Mouse (Mus musculus): ENCODE data around the gene Ctf1. TPM values are rescaled to one million over a fixed set of nuclear protein-coding genes. Genes with fewer than 3 reads are reported as not detected.

Ctf1 gene
- polyA plus RNA-seq, 1 experiment from 2014 or later, result 15.9 TPM

DNA sequence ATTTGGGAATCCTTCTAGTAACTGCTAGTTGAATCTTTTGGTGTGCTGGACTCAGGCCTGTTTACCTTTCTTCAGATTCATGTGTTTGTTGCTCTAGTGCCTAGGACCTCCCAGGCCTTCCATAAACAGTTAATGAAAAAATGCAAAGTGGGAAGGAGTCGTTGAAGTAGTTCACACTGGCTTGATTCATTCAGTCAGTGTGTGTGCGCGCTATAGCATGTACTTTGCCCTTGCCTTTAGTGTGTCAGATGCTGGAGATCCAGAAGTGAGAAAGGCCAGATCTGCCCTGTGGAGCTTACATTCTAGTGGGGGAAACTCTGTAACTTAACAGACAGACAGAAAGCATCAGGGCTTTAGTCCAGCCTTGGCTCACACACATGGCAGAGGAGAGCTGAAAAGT, 47.9 kb downstream of the Ctf1 start:
- 66% methylated on average over 3 of the region's 3 CpGs for WGBS
- Histone ChIP-seq H3K9ac (ENCODE audit: low read depth, low read length) (no peak overlapping the region), H3K27ac (no peak overlapping the region; the same call in 1 of the 2 replicates), H3K4me3 (replicated peaks; ENCODE audit: low read depth, low read length) (no peak overlapping the region), H3K36me3 (ENCODE audit: insufficient read depth, low read length) (peaks cover 27% of the 10 kb centered on the region), H3K27me3 (ENCODE audit: insufficient read depth, low read length) (no peaks in the 10 kb centered on the region), H3K4me1 (replicated peaks; ENCODE audit: insufficient read depth, low read length) (no peaks in the 10 kb centered on the region), H3K4me2 (ENCODE audit: low read length) (no peak overlapping the region), H3K9me3 (replicated peaks; ENCODE audit: low read length) (no peaks in the 10 kb centered on the region)
- TF ChIP-seq CTCF (IDR thresholded peaks at IDR 0.05; ENCODE audit: low read depth), result no peak
- DNase-seq (ENCODE audit: low spot score) (no peak), ATAC-seq (replicated peaks; ENCODE audit: low FRiP score, low read depth) (no peak)

DNA sequence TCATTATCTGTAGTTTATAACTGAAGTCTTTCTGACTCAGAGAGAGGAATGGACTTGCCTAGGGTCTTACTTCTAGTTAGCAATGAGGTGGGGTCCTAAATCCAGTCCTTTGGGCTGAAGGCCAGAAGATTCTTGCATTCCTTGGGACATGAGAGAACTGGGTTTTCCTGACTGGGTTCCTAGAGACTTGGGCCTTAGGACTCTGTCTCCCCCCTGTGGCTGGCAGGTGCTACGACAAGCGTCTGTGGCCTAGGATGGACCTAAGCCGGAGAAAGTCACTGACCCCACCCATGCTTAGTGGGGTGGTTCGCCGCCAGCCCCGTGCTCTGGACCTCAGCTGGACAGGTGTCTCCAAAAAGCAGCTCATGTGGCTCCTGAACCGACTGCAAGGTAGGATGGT, 48.5 kb downstream of the Ctf1 start:
- Histone ChIP-seq H3K4me3 (replicated peaks; ENCODE audit: low read depth, low read length) (no peak overlapping the region), H3K4me1 (replicated peaks; ENCODE audit: insufficient read depth, low read length) (no peaks in the 10 kb centered on the region), H3K9ac (ENCODE audit: low read depth, low read length) (peak overlapping the region; percentile 1; the same call in 1 of the 2 replicates), H3K27ac (no peak overlapping the region; the same call in 1 of the 2 replicates), H3K27me3 (ENCODE audit: insufficient read depth, low read length) (no peaks in the 10 kb centered on the region), H3K9me3 (replicated peaks; ENCODE audit: low read length) (no peaks in the 10 kb centered on the region), H3K4me2 (ENCODE audit: low read length) (no peak overlapping the region), H3K36me3 (ENCODE audit: insufficient read depth, low read length) (peaks cover 27% of the 10 kb centered on the region)
- peak; percentile 90 for DNase-seq (ENCODE audit: low spot score)
- ATAC-seq (replicated peaks; ENCODE audit: low FRiP score, low read depth), result peak; percentile 61
- TF ChIP-seq CTCF (IDR thresholded peaks at IDR 0.05; ENCODE audit: low read depth), result peak; percentile 97
- 28% methylated on average over 7 of the region's 7 CpGs for WGBS

DNA sequence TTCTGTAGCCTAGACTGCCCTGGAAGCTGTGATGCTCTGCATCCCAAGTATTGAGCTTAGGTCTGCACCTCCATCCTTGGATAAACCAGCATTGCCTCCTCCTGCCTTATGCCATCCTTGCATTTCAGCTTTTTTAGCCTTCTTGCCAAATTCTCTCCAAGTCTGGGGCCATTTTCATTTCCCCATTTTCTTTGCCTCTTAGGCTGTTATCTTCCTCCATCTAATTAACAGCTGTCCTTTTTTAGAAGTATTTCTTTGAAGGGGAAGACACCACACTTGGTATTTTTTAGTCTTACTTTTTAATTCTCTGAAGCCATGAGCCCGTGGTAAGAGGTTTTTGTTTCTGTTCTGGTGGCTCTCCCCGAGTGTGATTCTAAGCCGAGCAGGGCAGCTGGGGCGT, 51.1 kb downstream of the Ctf1 start:
- Histone ChIP-seq H3K9me3 (replicated peaks; ENCODE audit: low read length) (no peaks in the 10 kb centered on the region), H3K36me3 (ENCODE audit: insufficient read depth, low read length) (peaks cover 23% of the 10 kb centered on the region), H3K4me2 (ENCODE audit: low read length) (no peak overlapping the region), H3K9ac (ENCODE audit: low read depth, low read length) (no peak overlapping the region), H3K4me1 (replicated peaks; ENCODE audit: insufficient read depth, low read length) (no peaks in the 10 kb centered on the region), H3K4me3 (replicated peaks; ENCODE audit: low read depth, low read length) (no peak overlapping the region), H3K27ac (no peak overlapping the region), H3K27me3 (ENCODE audit: insufficient read depth, low read length) (no peaks in the 10 kb centered on the region)
- DNase-seq (ENCODE audit: low spot score) (no peak), ATAC-seq (replicated peaks; ENCODE audit: low FRiP score, low read depth) (no peak)
- no peak for TF ChIP-seq CTCF (IDR thresholded peaks at IDR 0.05; ENCODE audit: low read depth)
- 89% methylated on average over 4 of the region's 4 CpGs for WGBS

DNA sequence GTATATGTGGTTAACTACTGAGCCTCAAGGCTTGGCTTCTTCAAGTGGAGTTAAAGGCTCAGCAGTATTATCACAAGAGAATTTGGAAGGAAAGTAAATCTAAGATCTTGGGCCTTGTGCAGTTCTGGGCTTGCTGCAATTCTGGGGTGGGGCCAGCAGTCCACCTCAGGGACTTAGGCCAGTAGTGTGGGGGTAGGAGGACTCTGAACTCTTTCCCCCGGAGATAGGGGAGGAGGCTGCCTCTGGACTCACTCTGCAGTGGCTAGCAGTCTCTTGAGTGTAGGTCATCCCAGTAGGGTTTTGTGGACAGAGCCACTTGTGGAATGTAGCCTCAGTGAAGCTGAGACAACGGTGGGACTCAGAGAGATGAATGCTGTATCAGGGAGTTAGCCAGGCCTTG, 53.2 kb downstream of the Ctf1 start:
- Histone ChIP-seq H3K27me3 (ENCODE audit: insufficient read depth, low read length) (no peaks in the 10 kb centered on the region), H3K4me2 (ENCODE audit: low read length) (no peak overlapping the region), H3K27ac (no peak overlapping the region), H3K4me1 (replicated peaks; ENCODE audit: insufficient read depth, low read length) (peaks cover 4% of the 10 kb centered on the region; the same call in 1 of the 2 replicates), H3K9me3 (replicated peaks; ENCODE audit: low read length) (no peaks in the 10 kb centered on the region), H3K36me3 (ENCODE audit: insufficient read depth, low read length) (peaks cover 23% of the 10 kb centered on the region), H3K9ac (ENCODE audit: low read depth, low read length) (no peak overlapping the region), H3K4me3 (replicated peaks; ENCODE audit: low read depth, low read length) (no peak overlapping the region)
- 75% methylated on average over 2 of the region's 2 CpGs for WGBS
- DNase-seq (ENCODE audit: low spot score), result no peak
- TF ChIP-seq CTCF (IDR thresholded peaks at IDR 0.05; ENCODE audit: low read depth), result no peak
- ATAC-seq (replicated peaks; ENCODE audit: low FRiP score, low read depth), result no peak

DNA sequence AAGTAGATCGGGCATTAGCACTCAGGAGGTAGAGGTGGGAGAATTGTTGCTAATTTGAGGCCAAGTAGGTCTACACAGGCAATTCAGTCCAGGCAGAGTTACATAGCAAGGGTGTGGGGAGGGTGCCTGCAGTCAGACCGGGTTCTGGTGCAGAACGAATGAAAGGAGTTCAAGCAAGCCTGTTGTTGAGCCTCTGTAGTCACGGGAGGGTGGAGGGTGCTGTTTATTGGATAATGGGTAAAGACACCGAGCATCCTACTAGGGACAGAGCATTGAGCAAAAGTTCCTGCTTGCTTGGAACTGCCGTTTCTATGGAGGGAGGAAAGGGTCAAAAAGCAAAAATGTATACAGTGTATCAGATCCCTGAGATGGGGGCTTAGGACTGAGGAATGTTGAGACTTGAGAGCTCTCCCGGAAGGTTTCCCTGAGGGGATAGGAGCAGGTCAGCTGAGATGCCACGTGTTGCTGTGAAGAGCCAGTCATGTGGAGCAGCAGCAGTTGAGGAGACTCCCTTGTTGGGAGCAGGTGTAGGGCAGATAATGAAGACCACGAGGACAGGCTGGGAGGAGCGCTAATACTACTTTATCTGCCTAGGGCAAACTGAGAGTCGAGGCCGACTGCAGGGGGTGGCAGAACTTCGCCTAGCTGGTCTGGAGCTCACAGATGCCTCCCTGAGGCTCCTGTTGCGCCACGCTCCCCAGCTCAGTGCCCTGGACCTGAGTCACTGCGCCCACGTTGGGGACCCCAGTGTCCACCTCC, 54.5 kb downstream of the Ctf1 start:
- Histone ChIP-seq H3K4me1 (replicated peaks; ENCODE audit: insufficient read depth, low read length) (peaks cover 6% of the 10 kb centered on the region; the same call in 1 of the 2 replicates), H3K27ac (no peak overlapping the region), H3K9me3 (replicated peaks; ENCODE audit: low read length) (no peaks in the 10 kb centered on the region), H3K4me3 (replicated peaks; ENCODE audit: low read depth, low read length) (no peak overlapping the region), H3K27me3 (ENCODE audit: insufficient read depth, low read length) (no peaks in the 10 kb centered on the region), H3K9ac (ENCODE audit: low read depth, low read length) (no peak overlapping the region), H3K4me2 (ENCODE audit: low read length) (no peak overlapping the region), H3K36me3 (ENCODE audit: insufficient read depth, low read length) (peaks cover 23% of the 10 kb centered on the region)
- DNase-seq (ENCODE audit: low spot score) (no peak), ATAC-seq (replicated peaks; ENCODE audit: low FRiP score, low read depth) (no peak)
- WGBS, result 73% methylated on average over 17 of the region's 17 CpGs
- no peak for TF ChIP-seq CTCF (IDR thresholded peaks at IDR 0.05; ENCODE audit: low read depth)

MicroRNAs encoded within 50 kb of the gene (microRNA counts, 519-probe panel; counts per million panel counts)
- microRNA mmu-miR-762, result 330 counts per million, percentile 68 among the panel's probes with 10 or more counts

Small RNAs within 50 kb of the gene (microRNA-seq; reads per million reads assigned to microRNA genes)
- gene Mir762, result not detected

Other genes starting within 250 kb of the Ctf1 start
- 8.7 and 8.8 TPM in 2 replicates for gene Fbrs, start 233.5 kb upstream of the Ctf1 start, polyA plus RNA-seq (2015; fragmentation: Nextera tagmentation; extraction: Ambion mirVana)
- gene Srcap, start 200.8 kb upstream of the Ctf1 start, polyA plus RNA-seq (2015; fragmentation: Nextera tagmentation; extraction: Ambion mirVana), result 19.2 and 24.1 TPM in 2 replicates
- 10.9 and 11.4 TPM in 2 replicates for gene Gm42715, start 193.2 kb upstream of the Ctf1 start, polyA plus RNA-seq (2015; fragmentation: Nextera tagmentation; extraction: Ambion mirVana)
- 4.9 and 6.8 TPM in 2 replicates for gene Tmem265, start 151.3 kb upstream of the Ctf1 start, polyA plus RNA-seq (2015; fragmentation: Nextera tagmentation; extraction: Ambion mirVana)
- 28.8 and 32.2 TPM in 2 replicates for gene Phkg2, start 139.4 kb upstream of the Ctf1 start, polyA plus RNA-seq (2015; fragmentation: Nextera tagmentation; extraction: Ambion mirVana)
- gene Ccdc189, start 124.1 kb upstream of the Ctf1 start, polyA plus RNA-seq (2015; fragmentation: Nextera tagmentation; extraction: Ambion mirVana), result 16.5 and 17.1 TPM in 2 replicates
- gene Rnf40, start 124.0 kb upstream of the Ctf1 start, polyA plus RNA-seq (2015; fragmentation: Nextera tagmentation; extraction: Ambion mirVana), result 32.4 and 35.3 TPM in 2 replicates
- 12.5 and 12.9 TPM in 2 replicates for gene Zfp629, start 96.9 kb upstream of the Ctf1 start, polyA plus RNA-seq (2015; fragmentation: Nextera tagmentation; extraction: Ambion mirVana)
- gene Bcl7c, start 3.8 kb upstream of the Ctf1 start, polyA plus RNA-seq (2015; fragmentation: Nextera tagmentation; extraction: Ambion mirVana), result 56.1 and 70.9 TPM in 2 replicates
- 0.08 TPM in 1 of 2 replicates, not detected in the other for gene Ctf2, start 19.4 kb downstream of the Ctf1 start, polyA plus RNA-seq (2015; fragmentation: Nextera tagmentation; extraction: Ambion mirVana)
- 2.8 and 3.5 TPM in 2 replicates for gene Fbxl19, start 31.8 kb downstream of the Ctf1 start, polyA plus RNA-seq (2015; fragmentation: Nextera tagmentation; extraction: Ambion mirVana)
- 27.2 and 30.1 TPM in 2 replicates for gene Orai3, start 57.1 kb downstream of the Ctf1 start, polyA plus RNA-seq (2015; fragmentation: Nextera tagmentation; extraction: Ambion mirVana)
- gene Setd1a, start 63.9 kb downstream of the Ctf1 start, polyA plus RNA-seq (2015; fragmentation: Nextera tagmentation; extraction: Ambion mirVana), result 15.6 and 17.9 TPM in 2 replicates
- gene Gm49388, start 72.9 kb downstream of the Ctf1 start, polyA plus RNA-seq (2015; fragmentation: Nextera tagmentation; extraction: Ambion mirVana), result not detected in 2 replicates
- gene Hsd3b7, start 87.9 kb downstream of the Ctf1 start, polyA plus RNA-seq (2015; fragmentation: Nextera tagmentation; extraction: Ambion mirVana), result 28.3 and 28.8 TPM in 2 replicates
- gene Stx4a, start 111.6 kb downstream of the Ctf1 start, polyA plus RNA-seq (2015; fragmentation: Nextera tagmentation; extraction: Ambion mirVana), result 39.1 and 42.6 TPM in 2 replicates
- gene Stx1b, start 111.8 kb downstream of the Ctf1 start, polyA plus RNA-seq (2015; fragmentation: Nextera tagmentation; extraction: Ambion mirVana), result 1.1 and 1.6 TPM in 2 replicates
- gene Zfp646, start 163.5 kb downstream of the Ctf1 start, polyA plus RNA-seq (2015; fragmentation: Nextera tagmentation; extraction: Ambion mirVana), result 7.4 and 7.5 TPM in 2 replicates
- gene Zfp668, start 164.1 kb downstream of the Ctf1 start, polyA plus RNA-seq (2015; fragmentation: Nextera tagmentation; extraction: Ambion mirVana), result 12.5 and 13.3 TPM in 2 replicates
- 8.8 and 9.3 TPM in 2 replicates for gene Prss53, start 178.2 kb downstream of the Ctf1 start, polyA plus RNA-seq (2015; fragmentation: Nextera tagmentation; extraction: Ambion mirVana)
- not detected in 2 replicates for gene Gm21974, start 182.7 kb downstream of the Ctf1 start, polyA plus RNA-seq (2015; fragmentation: Nextera tagmentation; extraction: Ambion mirVana)
- 162 and 165 TPM in 2 replicates for gene Vkorc1, start 182.9 kb downstream of the Ctf1 start, polyA plus RNA-seq (2015; fragmentation: Nextera tagmentation; extraction: Ambion mirVana)
- 120 and 125 TPM in 2 replicates for gene Bckdk, start 191.3 kb downstream of the Ctf1 start, polyA plus RNA-seq (2015; fragmentation: Nextera tagmentation; extraction: Ambion mirVana)
- 30.9 and 32.2 TPM in 2 replicates for gene Kat8, start 199.8 kb downstream of the Ctf1 start, polyA plus RNA-seq (2015; fragmentation: Nextera tagmentation; extraction: Ambion mirVana)
- gene Prss8, start 217.4 kb downstream of the Ctf1 start, polyA plus RNA-seq (2015; fragmentation: Nextera tagmentation; extraction: Ambion mirVana), result 125 and 139 TPM in 2 replicates
- gene Prss36, start 234.0 kb downstream of the Ctf1 start, polyA plus RNA-seq (2015; fragmentation: Nextera tagmentation; extraction: Ambion mirVana), result 11.7 and 13.0 TPM in 2 replicates